Mouse (Mus musculus) liver, embryonic 13.5 days (tissue): ENCODE measurements around the gene Cpa5. TPM values are rescaled to one million over a fixed set of nuclear protein-coding genes. Genes with fewer than 3 reads are reported as not detected.

Source experiments
- ATAC-seq: fragments of 200-750 bp; cut with Nextera tagmentation; 2 replicates; pipeline ENCODE4 v1.8.0; 2017; ENCODE audit warnings: low read depth, mild to moderate bottlenecking, moderate number of reproducible peaks, moderate library complexity
- DNase-seq: peaks from one replicate; pipeline ENCODE4 v3.0.0; 2022
- H3K27ac ChIP-seq: fragments of 300-500 bp; sonication (generic); 2 replicates; pipeline ENCODE4 v1.5.1; 2015; ENCODE audit warnings: moderate library complexity, mild to moderate bottlenecking, inconsistent platforms
- H3K27me3 ChIP-seq: fragments of 300-500 bp; sonication (generic); 2 replicates; pipeline ENCODE4 v1.6.1; 2015; ENCODE audit warnings: mild to moderate bottlenecking, inconsistent platforms
- H3K36me3 ChIP-seq: fragments of 300-500 bp; sonication (generic); 2 replicates; pipeline ENCODE4 v1.6.1; 2015; ENCODE audit warnings: mild to moderate bottlenecking, inconsistent platforms
- H3K4me1 ChIP-seq: fragments of 300-500 bp; sonication (generic); replicated peaks from 2 replicates; pipeline ENCODE4 v1.6.1; 2015; ENCODE audit warnings: inconsistent platforms
- H3K4me2 ChIP-seq: fragments of 300-500 bp; sonication (generic); 2 replicates; pipeline ENCODE4 v1.6.1; 2015; ENCODE audit warnings: inconsistent platforms, mild to moderate bottlenecking, moderate library complexity
- H3K4me3 ChIP-seq: fragments of 300-500 bp; sonication (generic); replicated peaks from 2 replicates; pipeline ENCODE4 v1.5.1; 2015; ENCODE audit warnings: mild to moderate bottlenecking, inconsistent platforms
- H3K9ac ChIP-seq: fragments of 300-500 bp; sonication (generic); 2 replicates; pipeline ENCODE4 v1.6.1; 2015; ENCODE audit warnings: mild to moderate bottlenecking, inconsistent platforms
- H3K9me3 ChIP-seq: fragments of 300-500 bp; sonication (generic); replicated peaks from 2 replicates; pipeline ENCODE4 v1.6.1; 2016; ENCODE audit warnings: inconsistent platforms
- WGBS: fragments of 180-500 bp; shearing (Covaris S2); methylation state at CpG from one replicate; pipeline ENCODE4 v1.1.7; 2015; ENCODE audit not compliant: insufficient replicate concordance; 5-methylcytosine and 5-hydroxymethylcytosine counted together
- polyA plus RNA-seq: library from polyadenylated mRNA; unstranded; fragments of >200 nt; fragmentation: Nextera tagmentation; extraction: Ambion mirVana; gene quantifications from 2 replicates; pipeline ENCODE4 v1.2.1, GENCODE M21; 2015

Cpa5 gene
- polyA plus RNA-seq = not detected in 2 replicates

DNA sequence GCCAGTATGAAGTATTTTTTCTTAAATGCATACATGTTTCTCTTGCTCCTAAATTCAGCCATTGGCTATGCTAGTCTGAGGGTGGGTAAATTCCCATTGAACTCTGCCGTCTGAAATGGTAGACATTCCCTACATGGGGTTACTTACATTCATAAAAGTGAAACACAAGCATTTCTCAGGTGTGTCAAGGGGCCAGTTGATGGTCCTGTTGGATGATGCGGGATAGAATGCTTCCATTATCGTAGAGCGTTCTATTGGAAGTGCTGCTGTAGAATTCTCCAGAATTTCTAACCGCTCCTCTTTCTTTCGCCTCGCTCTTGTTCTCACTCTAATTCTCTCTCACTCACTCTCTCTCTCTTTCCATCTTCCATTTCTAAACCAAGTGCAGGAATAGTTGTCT, at the start of gene Cpa5:
Gene Cpa5, plus strand, starts transcription at position 301 of the 400 bp plus-strand sequence.
- Histone ChIP-seq H3K9ac (no peak within 1 kb of the TSS), H3K27ac (no peak within 1 kb of the TSS), H3K27me3 (peaks cover 17% of the 10 kb centered on the region), H3K9me3 (no peaks in the 10 kb centered on the region), H3K4me1 (no peaks in the 10 kb centered on the region), H3K36me3 (no peaks in the 10 kb centered on the region), H3K4me3 (no peak within 1 kb of the TSS), H3K4me2 (no peak within 1 kb of the TSS)
- WGBS = 86% methylated on average over 7 of the region's 7 CpGs
- no peak for DNase-seq
- ATAC-seq = no peak

DNA sequence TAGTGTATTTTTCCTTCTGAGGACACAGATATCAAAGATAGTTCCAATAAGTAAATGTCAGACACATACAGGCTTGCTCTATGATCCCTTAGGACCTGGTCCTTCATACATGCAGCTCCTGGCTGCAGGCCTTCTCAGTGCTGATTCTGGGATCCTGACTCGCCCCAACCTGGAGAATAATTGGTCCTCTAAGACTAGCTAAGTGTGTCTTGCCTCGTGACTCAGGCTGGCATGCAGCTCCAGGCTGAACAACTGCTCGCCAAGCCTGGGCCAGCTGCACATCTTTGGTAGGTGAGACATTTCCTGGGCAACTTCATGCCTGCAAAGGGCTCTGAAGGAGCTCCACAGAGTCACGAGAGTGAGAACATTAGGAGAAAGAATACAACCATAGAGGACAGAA, 48.7 kb upstream of the Cpa5 start:
- 0 out of 2 replicates have a peak, but pooled peaks cover 5% of the 10 kb centered on the region for H3K27me3 ChIP-seq
- ATAC-seq (no peak), DNase-seq (no peak)
- H3K27ac ChIP-seq = no peak overlapping the region
- no peak overlapping the region for H3K4me2 ChIP-seq
- H3K36me3 ChIP-seq = no peaks in the 10 kb centered on the region
- no peak overlapping the region for H3K9ac ChIP-seq
- no peaks in the 10 kb centered on the region for H3K9me3 ChIP-seq
- H3K4me1 ChIP-seq = 0 out of 2 replicates have a peak, but pooled peaks cover 3% of the 10 kb centered on the region
- 38% methylated on average over 4 of the region's 4 CpGs for WGBS
- no peak overlapping the region for H3K4me3 ChIP-seq

DNA sequence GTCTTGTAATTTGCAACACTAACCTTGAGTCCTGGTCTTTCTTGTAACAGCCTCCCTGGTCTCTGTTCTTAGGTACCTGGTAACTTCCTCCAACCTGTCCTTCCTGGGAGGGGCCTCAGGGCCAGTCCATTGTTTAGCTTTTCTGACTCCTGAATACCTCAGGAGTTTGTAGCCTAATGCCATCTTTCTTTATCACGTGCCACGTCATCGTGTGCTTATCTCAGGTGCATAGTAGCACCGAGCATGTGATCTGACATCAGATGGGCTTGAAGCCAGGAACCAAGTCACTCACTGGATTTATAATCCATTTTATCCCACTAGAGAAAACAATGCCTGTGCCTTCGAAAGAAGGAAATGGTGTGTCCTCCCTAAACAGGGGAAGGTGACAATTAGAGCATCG, 47.2 kb upstream of the Cpa5 start:
- no peaks in the 10 kb centered on the region for H3K36me3 ChIP-seq
- no peak for ATAC-seq

DNA sequence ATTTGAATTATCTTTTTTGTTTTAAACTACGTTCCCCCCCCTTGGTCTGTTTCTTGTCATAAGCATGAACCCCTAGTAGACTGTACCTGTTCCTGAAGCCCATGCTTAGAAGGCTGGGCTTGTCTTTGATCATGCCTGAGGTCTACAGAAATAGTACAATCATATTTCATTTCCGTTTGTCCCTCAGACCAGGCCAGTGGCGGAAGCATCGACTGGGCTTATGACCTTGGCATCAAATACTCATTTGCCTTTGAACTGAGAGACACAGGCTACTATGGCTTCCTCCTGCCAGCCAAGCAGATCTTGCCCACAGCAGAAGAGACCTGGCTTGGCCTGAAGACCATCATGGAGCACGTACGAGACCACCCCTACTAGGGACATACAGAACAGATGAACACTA, 46.8 kb upstream of the Cpa5 start:
- no peaks in the 10 kb centered on the region for H3K36me3 ChIP-seq
- no peaks in the 10 kb centered on the region for H3K9me3 ChIP-seq
- H3K4me1 ChIP-seq = 0 out of 2 replicates have a peak, but pooled peaks cover 3% of the 10 kb centered on the region
- no peak overlapping the region for H3K27ac ChIP-seq
- 0 out of 2 replicates have a peak, but pooled peaks cover 5% of the 10 kb centered on the region for H3K27me3 ChIP-seq
- no peak overlapping the region for H3K9ac ChIP-seq
- ATAC-seq = no peak
- no peak overlapping the region for H3K4me3 ChIP-seq
- WGBS = 76% methylated on average over 6 of the region's 6 CpGs
- no peak overlapping the region for H3K4me2 ChIP-seq
- DNase-seq = no peak

More for the DNA sequence above, 47.2 kb upstream of the Cpa5 start:
- no peak overlapping the region for H3K9ac ChIP-seq
- H3K27ac ChIP-seq = no peak overlapping the region
- no peak overlapping the region for H3K4me2 ChIP-seq
- H3K4me1 ChIP-seq = 0 out of 2 replicates have a peak, but pooled peaks cover 3% of the 10 kb centered on the region
- H3K9me3 ChIP-seq = no peaks in the 10 kb centered on the region
- DNase-seq = no peak
- no peak overlapping the region for H3K4me3 ChIP-seq
- 58% methylated on average over 6 of the region's 6 CpGs for WGBS
- 0 out of 2 replicates have a peak, but pooled peaks cover 5% of the 10 kb centered on the region for H3K27me3 ChIP-seq

DNA sequence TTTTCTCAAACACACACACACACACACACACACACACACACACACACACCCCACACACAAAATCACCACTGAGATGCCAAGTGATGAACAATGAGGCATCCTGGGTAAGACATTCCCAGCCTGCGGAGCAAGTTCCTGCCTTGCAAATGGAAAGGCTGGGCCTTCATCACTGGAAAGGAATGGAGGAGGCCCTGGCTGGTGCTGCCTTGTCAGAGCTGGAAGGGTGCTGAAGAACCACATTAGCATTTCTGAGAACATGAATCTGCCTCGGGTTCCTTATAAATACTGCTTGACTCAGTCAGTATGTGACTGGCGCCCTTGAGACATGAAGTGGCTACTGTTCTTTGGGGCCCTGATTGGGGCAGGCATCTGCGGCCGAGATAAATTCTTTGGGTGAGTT, 42.7 kb upstream of the Cpa5 start, which contains the start of gene Cpa4:
Gene Cpa4, plus strand, starts transcription at position 301 of the 400 bp plus-strand sequence.
- H3K27me3 ChIP-seq = no peaks in the 10 kb centered on the region
- no peaks in the 10 kb centered on the region for H3K36me3 ChIP-seq
- H3K27ac ChIP-seq = no peak within 1 kb of the TSS
- H3K4me1 ChIP-seq = 0 out of 2 replicates have a peak, but pooled peaks cover 3% of the 10 kb centered on the region
- H3K9ac ChIP-seq = no peak within 1 kb of the TSS
- no peak within 1 kb of the TSS for H3K4me2 ChIP-seq
- no peak for DNase-seq
- WGBS = 58% methylated on average over 5 of the region's 5 CpGs
- H3K9me3 ChIP-seq = no peaks in the 10 kb centered on the region
- no peak for ATAC-seq
- H3K4me3 ChIP-seq = no peak within 1 kb of the TSS

DNA sequence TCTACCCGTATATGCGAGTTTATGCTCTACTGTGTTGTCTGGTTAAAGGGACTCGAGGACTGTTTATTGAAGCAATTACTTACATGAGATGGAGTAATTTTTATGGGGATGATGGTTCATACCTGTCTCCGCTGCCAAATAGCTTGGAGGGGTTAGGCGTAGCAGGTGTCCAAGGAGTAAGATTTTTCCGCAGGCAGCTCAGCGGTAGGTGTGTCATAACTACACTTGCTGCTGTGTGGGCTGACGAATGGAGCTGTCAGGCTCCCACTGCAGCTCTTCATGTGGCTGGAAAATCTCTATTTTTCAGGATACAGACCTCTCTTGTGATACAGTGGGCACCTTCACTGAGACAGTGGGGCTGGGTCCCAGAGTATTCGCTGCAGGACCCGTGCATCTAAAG, 41.5 kb upstream of the Cpa5 start:
- no peaks in the 10 kb centered on the region for H3K9me3 ChIP-seq
- DNase-seq = no peak
- H3K27me3 ChIP-seq = no peaks in the 10 kb centered on the region
- H3K9ac ChIP-seq = no peak overlapping the region
- H3K4me2 ChIP-seq = no peak overlapping the region
- no peak for ATAC-seq
- 0 out of 2 replicates have a peak, but pooled peaks cover under 1% of the 10 kb centered on the region for H3K4me1 ChIP-seq
- no peak overlapping the region for H3K4me3 ChIP-seq
- no peak overlapping the region for H3K27ac ChIP-seq
- WGBS = 72% methylated on average over 10 of the region's 10 CpGs
- no peaks in the 10 kb centered on the region for H3K36me3 ChIP-seq

DNA sequence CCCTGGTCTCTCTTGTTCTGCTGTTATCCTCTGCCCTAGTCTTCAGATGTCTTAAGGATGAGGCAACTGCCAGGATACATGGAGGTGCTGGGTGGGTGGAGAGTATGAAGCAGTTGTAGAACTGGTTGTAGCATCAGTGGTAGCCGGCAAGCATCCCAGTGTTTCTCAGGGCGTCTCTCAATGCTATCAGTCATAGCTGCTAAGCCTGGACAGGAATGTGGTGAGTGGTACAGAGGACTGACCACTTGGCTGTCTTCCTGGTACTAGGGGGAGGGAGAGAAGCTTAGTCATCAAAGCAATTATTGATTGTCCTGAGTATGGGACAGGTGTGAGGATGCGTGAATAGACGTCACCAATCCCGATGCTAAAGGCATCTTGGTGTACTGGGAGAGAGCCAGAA, 40.8 kb upstream of the Cpa5 start:
- no peak for DNase-seq
- no peak overlapping the region for H3K27ac ChIP-seq
- H3K27me3 ChIP-seq = no peaks in the 10 kb centered on the region
- no peak overlapping the region for H3K4me3 ChIP-seq
- no peaks in the 10 kb centered on the region for H3K36me3 ChIP-seq
- ATAC-seq = no peak
- no peak overlapping the region for H3K4me2 ChIP-seq
- no peak overlapping the region for H3K9ac ChIP-seq
- no peaks in the 10 kb centered on the region for H3K9me3 ChIP-seq
- no peaks in the 10 kb centered on the region for H3K4me1 ChIP-seq
- 82% methylated on average over 5 of the region's 5 CpGs for WGBS

DNA sequence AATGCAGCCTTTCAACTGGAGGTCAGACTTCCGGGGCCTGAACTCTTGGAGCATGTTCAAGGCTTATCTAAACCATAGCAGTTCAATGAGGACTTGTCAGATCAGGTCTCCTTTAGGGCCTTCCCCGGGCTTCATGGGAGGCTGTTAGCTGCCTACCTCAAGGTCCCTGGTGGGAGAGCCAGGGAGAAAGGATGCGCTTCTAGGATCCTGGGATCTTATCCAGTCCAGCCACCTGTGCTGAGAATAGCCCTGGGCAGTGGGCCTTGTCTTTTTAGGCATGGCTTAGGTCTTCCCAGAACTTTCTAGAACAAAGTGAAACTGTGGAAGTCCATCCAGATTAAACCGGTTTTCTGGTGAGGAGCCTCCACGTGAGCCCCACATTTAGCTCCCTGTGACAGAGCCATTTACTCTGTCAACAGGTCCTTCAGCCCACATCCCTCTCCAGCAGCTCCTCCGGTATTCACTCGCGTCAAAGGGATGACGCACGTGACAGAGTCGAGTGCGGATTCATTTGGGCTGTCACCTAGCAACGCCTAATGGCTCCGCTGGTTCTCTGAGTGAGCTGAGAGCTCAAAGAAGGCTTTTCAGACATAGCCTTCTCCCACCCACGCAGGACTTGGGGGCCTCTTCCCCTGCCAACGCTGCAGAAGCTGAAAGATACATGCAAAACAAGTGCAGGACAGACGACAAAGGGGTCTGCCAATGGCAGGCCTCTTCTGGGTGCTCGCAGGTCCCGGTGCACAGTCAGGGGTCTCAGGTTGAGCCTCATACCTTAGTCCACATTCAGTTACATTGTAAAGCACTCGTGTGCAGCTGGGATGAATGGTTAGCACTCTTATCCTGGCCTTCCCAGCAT, 38.1 kb upstream of the Cpa5 start:
- Histone ChIP-seq H3K4me2 (no peak overlapping the region), H3K27ac (no peak overlapping the region), H3K9me3 (no peaks in the 10 kb centered on the region), H3K4me1 (no peaks in the 10 kb centered on the region), H3K27me3 (no peaks in the 10 kb centered on the region), H3K4me3 (no peak overlapping the region), H3K9ac (no peak overlapping the region), H3K36me3 (no peaks in the 10 kb centered on the region)
- DNase-seq = no peak
- WGBS = 64% methylated on average over 20 of the region's 20 CpGs
- no peak for ATAC-seq

DNA sequence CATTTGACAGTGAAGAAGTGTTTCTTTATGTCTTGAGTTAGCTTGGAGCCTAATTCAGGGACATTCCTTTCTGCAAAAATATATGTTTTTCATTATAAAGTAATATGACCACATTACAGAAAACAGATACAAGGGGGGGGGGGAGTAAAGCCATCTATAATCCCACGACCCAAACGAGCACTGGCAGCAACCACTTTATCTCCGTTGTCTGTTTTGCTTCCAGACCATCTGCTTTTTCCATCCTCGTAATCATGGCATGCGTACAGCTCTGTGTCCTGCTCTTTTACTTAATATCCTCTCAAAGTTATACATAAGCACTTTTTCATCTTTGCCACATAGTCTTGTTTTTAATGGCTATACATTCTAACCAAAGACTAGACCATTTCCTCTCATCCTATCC, 37.4 kb upstream of the Cpa5 start:
- Histone ChIP-seq H3K27ac (peak overlapping the region; percentile 5; the same call in 1 of the 2 replicates), H3K27me3 (no peaks in the 10 kb centered on the region), H3K9ac (no peak overlapping the region), H3K36me3 (no peaks in the 10 kb centered on the region), H3K9me3 (no peaks in the 10 kb centered on the region), H3K4me2 (no peak overlapping the region), H3K4me1 (no peaks in the 10 kb centered on the region), H3K4me3 (no peak overlapping the region)
- ATAC-seq = no peak
- 61% methylated on average over 5 of the region's 5 CpGs for WGBS
- no peak for DNase-seq

DNA sequence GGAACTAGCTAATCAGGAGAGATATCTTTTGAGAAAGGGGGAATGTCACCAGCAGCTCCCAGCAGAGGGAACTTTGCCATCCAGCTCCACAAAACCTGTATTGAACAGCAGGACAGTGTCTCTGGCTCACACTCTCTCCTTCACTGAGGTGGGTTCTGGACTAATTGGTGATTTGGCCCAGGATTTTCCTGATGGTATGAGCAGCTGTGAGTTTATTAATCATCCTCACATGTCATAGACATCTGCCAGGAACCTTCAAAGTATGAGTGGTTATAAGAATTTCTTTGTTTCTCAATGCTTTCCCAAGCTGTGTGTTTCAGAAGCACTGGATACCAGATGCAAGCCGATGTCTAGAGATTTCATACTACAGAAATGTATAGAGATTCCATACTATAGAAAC, 35.9 kb upstream of the Cpa5 start:
- H3K36me3 ChIP-seq = no peaks in the 10 kb centered on the region
- DNase-seq (no peak), ATAC-seq (no peak)
- H3K9ac ChIP-seq = no peak overlapping the region
- no peak overlapping the region for H3K27ac ChIP-seq
- H3K4me3 ChIP-seq = no peak overlapping the region
- no peak overlapping the region for H3K4me2 ChIP-seq
- no peaks in the 10 kb centered on the region for H3K9me3 ChIP-seq
- WGBS = 74% methylated on average over 1 of the region's 1 CpGs
- no peaks in the 10 kb centered on the region for H3K4me1 ChIP-seq
- H3K27me3 ChIP-seq = no peaks in the 10 kb centered on the region

DNA sequence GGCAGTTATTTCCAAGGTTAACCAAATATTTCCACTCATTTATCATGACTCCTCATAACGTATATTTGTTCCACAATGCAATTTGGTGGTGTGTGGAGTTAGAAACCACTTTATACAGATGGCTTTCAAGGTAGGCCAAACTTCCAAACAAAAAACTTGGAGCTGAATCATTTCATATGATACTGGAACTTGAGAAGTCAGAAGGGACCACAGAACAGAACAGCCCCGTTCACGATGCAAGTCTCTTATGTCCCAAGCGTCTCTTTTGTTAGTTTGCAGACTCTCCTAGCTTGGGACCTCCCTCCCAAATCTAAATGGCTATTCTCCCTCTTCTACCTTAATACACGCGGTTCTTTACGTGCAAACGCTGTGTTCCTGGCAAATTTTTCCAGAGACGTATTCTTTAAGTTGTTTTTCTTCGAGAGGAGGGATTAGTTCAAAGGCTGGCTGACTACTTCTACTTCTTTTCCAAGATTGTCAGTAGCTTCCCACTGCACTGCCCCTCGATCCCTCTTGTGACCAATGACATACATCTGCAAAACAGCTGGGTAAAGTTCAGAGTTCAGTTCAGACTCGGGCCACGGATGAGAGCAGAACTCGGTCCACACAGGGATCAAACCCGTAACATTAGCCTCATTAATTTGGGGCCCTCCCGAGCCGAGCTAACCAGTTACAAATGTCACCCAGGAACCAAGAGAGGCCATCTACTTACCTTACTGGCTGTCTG, 34.2 kb upstream of the Cpa5 start:
- WGBS = 73% methylated on average over 17 of the region's 17 CpGs
- ATAC-seq (no peak), DNase-seq (no peak)
- Histone ChIP-seq H3K9me3 (no peaks in the 10 kb centered on the region), H3K4me1 (no peaks in the 10 kb centered on the region), H3K36me3 (no peaks in the 10 kb centered on the region), H3K27me3 (no peaks in the 10 kb centered on the region), H3K9ac (no peak overlapping the region), H3K27ac (no peak overlapping the region), H3K4me3 (no peak overlapping the region), H3K4me2 (no peak overlapping the region)
